12 mouse cellular contexts compared by ENCODE assay signal in the genomic region with DNA sequence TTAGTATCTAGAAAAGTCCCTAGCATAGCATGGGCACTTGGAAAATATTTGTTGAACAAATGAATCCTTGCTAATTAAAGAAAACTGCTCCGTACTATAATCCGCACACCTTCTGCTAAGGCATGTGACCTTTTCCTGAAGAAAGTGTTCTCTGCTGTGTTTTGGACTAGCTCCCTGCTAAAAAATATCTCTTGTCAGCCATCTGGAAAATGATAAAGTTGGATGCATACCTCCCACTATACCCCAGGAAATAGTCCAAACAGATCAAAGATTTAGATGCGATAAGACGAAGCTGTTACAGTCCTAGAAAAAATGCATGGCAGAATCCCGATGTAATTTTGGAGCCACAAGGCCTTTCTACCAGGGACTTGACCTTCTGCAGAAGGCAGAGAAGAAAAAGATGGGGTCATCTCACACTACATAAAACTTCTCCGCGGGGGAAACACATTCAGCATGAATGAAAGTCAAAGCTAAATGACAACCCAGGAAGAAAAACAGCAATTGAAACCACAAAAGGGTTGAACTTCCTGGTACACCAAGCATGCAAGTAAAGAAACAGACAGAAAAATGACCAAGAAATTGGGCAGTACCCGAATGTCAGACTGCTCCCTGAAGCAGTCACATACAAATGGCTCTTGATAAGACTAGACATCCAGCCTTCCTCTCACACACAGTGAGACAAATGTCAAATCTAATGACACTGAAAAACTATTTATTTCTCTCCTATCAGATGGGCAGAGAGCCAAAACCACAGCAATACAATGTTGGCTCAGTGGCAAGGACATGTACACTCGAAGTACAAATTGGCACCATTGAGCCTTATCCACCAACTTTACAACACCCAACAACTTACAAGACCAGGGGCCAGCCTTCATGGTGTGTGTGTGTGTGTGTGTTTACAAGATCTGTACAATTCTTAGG. TPM values are rescaled to one million over a fixed set of nuclear protein-coding genes. Genes with fewer than 3 reads are reported as not detected.
A peak's percentile ranks its signal among the peaks of the same experiment; 100 is the strongest.
DNase-seq lines count a peak whose midpoint lies in the region; ATAC-seq and TF ChIP-seq lines count a peak whose summit lies in the region.
"Had no signal": no experiment of that assay in that cellular context is flagged by ENCODE, and none has a peak within 500 bp of the region (broad histone marks: within the 10 kb centered on the region; RNA-seq: fewer than 3 reads in every experiment).

No protein-coding gene starts in this region.

- no peak for ATAC-seq in hindbrain, embryonic 12.5 days (ENCODE audit: low FRiP score)
- ATAC-seq: forebrain, embryonic 13.5 days; midbrain, embryonic 15.5 days had no signal

- no peak for TF ChIP-seq POLR2A in kidney, adult 2 months (IDR thresholded peaks at IDR 0.05; ENCODE audit: low read depth, low read length)

- WGBS in kidney, adult 2 months, result 39% methylated on average over 9 of the region's 9 CpGs
- 81% methylated on average over 9 of the region's 9 CpGs for WGBS in hindbrain, embryonic 12.5 days

- H3K9ac ChIP-seq in hindbrain, embryonic 12.5 days, result no peak overlapping the region
- H3K9ac ChIP-seq: forebrain, embryonic 13.5 days; midbrain, embryonic 15.5 days had no signal

- H3K4me3 ChIP-seq in kidney, adult 2 months (ENCODE audit: insufficient read depth, low read depth, low read length), result no peak overlapping the region
- no peak overlapping the region for H3K4me3 ChIP-seq in hindbrain, embryonic 12.5 days
- H3K4me3 ChIP-seq: forebrain, embryonic 13.5 days; midbrain, embryonic 15.5 days had no signal

- no peak overlapping the region for H3K27ac ChIP-seq in kidney, adult 2 months (ENCODE audit: insufficient read depth, low read depth, low read length)
- no peak overlapping the region for H3K27ac ChIP-seq in hindbrain, embryonic 12.5 days
- H3K27ac ChIP-seq: forebrain, embryonic 13.5 days; midbrain, embryonic 15.5 days had no signal

- no peaks in the 10 kb centered on the region for H3K27me3 ChIP-seq in kidney, adult 2 months (replicated peaks; ENCODE audit: control insufficient read depth, insufficient read depth, low read length)
- no peaks in the 10 kb centered on the region for H3K27me3 ChIP-seq in hindbrain, embryonic 12.5 days
- H3K27me3 ChIP-seq: forebrain, embryonic 13.5 days; midbrain, embryonic 15.5 days had no signal

- H3K36me3 ChIP-seq in kidney, adult 2 months (ENCODE audit: control insufficient read depth, insufficient read depth, low read length), result no peaks in the 10 kb centered on the region
- no peaks in the 10 kb centered on the region for H3K36me3 ChIP-seq in hindbrain, embryonic 12.5 days
- H3K36me3 ChIP-seq: midbrain, embryonic 15.5 days had no signal

- no peaks in the 10 kb centered on the region for H3K4me1 ChIP-seq in kidney, adult 2 months (ENCODE audit: control insufficient read depth, insufficient read depth, low read length)
- H3K4me1 ChIP-seq in hindbrain, embryonic 12.5 days, result no peaks in the 10 kb centered on the region
- H3K4me1 ChIP-seq: forebrain, embryonic 13.5 days; midbrain, embryonic 15.5 days had no signal

- H3K9me3 ChIP-seq in hindbrain, embryonic 12.5 days (replicated peaks), result no peaks in the 10 kb centered on the region
- H3K9me3 ChIP-seq: forebrain, embryonic 13.5 days; midbrain, embryonic 15.5 days had no signal

- TF ChIP-seq CTCF in kidney, adult 2 months (conservative IDR thresholded peaks at IDR 0.05; ENCODE audit: insufficient read depth, insufficient read length, low read depth, low read length), result no peak

- peak; percentile 43 for DNase-seq in kidney, adult 2 months
- DNase-seq in kidney, postnatal 10 days, result no peak
- peak; percentile 88 for DNase-seq in 416B (ENCODE audit: low read depth)
- DNase-seq in adrenal gland, postnatal 36 days, result peak; percentile 45 to 47
- DNase-seq in lung, postnatal 10 days, result peak; percentile 55
- no peak for DNase-seq in thymus, postnatal 25 days
- no peak for DNase-seq in cerebellum, adult 9-11 months
- DNase-seq: right cerebral cortex, postnatal 4 days had no signal

- H3K4me2 ChIP-seq in hindbrain, embryonic 12.5 days (replicated peaks), result no peak overlapping the region
- H3K4me2 ChIP-seq: forebrain, embryonic 13.5 days; midbrain, embryonic 15.5 days had no signal

RNA-seq across cellular contexts. Expression of gene Snx5, which starts 29.3 kb away (rescaled TPM):
- 40.9 and 47.2 TPM in 2 replicates for polyA plus RNA-seq in kidney, adult 2 months (2012; rRNA removed)
- total RNA-seq in adrenal gland, postnatal 36 days (2021), result 100 to 1,000 TPM in 1 of 2 experiments, 10 to 100 TPM in 1; 93.4 to 105 TPM
- 93.0 and 97.0 TPM in 2 replicates for polyA plus RNA-seq in hindbrain, embryonic 12.5 days (2016; fragmentation: Nextera tagmentation; extraction: Ambion mirVana)

RNA-seq across cellular contexts. Expression of gene Mgme1, which starts 29.5 kb away (rescaled TPM):
- 6.3 and 8.1 TPM in 2 replicates for polyA plus RNA-seq in kidney, adult 2 months (2012; rRNA removed)
- total RNA-seq in adrenal gland, postnatal 36 days (2021), result 10 to 100 TPM; 20.4 to 21.7 TPM
- 15.4 and 16.2 TPM in 2 replicates for polyA plus RNA-seq in hindbrain, embryonic 12.5 days (2016; fragmentation: Nextera tagmentation; extraction: Ambion mirVana)

RNA-seq across cellular contexts. Expression of gene Ovol2, which starts 31.9 kb away (rescaled TPM):
- polyA plus RNA-seq in kidney, adult 2 months (2012; rRNA removed), result 2.1 and 3.0 TPM in 2 replicates
- not detected for total RNA-seq in adrenal gland, postnatal 36 days (2021)
- polyA plus RNA-seq in hindbrain, embryonic 12.5 days (2016; fragmentation: Nextera tagmentation; extraction: Ambion mirVana), result 0.44 and 1.3 TPM in 2 replicates
- total RNA-seq: heart, postnatal 25 days had no signal
- polyA plus RNA-seq: forebrain, embryonic 13.5 days; midbrain, embryonic 15.5 days had no signal

Comparison
In these comparisons a context has a peak if more than half of its experiments do, and no peak if none do; other contexts are left out.
1. DNase-seq: peak in kidney, adult 2 months (single experiment), 416B (single experiment), adrenal gland, postnatal 36 days (2 of 2) and lung, postnatal 10 days (single experiment); none in kidney, postnatal 10 days (single experiment), thymus, postnatal 25 days (single experiment) and cerebellum, adult 9-11 months (single experiment).